Mouse (Mus musculus): ENCODE data around the gene Dpp10. TPM values are rescaled to one million over a fixed set of nuclear protein-coding genes. Genes with fewer than 3 reads are reported as not detected.

Gene Dpp10
- 0.06 TPM in 1 of 2 replicates, not detected in the other for total RNA-seq (2021)
- long read RNA-seq: 0 reads

- peak; percentile 0 for DNase-seq
These were observed at the start of gene Dpp10 for GRCm38 (mm10) chr1:124044925-124045640. Gene Dpp10, minus strand, starts transcription at chr1:124045559.

DNA sequence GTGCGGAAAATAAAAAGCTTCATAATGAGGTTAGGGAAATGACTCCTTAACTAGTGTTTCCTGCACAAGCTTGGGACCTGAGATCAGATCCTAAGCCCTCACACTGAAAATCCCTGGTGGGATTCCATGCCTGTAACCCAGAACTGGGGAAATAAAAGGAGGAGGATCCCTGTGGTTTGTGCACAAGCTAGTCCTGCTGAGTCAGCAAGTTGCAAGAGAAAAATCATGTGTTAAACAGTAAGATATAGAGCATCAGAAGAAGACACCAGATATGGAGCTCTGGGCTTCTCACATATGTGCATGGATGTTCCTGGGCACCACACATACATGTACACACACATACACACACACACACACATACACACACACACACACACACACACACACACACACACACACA, 3.2 kb upstream of the Dpp10 start:
- DNase-seq: no peak

DNA sequence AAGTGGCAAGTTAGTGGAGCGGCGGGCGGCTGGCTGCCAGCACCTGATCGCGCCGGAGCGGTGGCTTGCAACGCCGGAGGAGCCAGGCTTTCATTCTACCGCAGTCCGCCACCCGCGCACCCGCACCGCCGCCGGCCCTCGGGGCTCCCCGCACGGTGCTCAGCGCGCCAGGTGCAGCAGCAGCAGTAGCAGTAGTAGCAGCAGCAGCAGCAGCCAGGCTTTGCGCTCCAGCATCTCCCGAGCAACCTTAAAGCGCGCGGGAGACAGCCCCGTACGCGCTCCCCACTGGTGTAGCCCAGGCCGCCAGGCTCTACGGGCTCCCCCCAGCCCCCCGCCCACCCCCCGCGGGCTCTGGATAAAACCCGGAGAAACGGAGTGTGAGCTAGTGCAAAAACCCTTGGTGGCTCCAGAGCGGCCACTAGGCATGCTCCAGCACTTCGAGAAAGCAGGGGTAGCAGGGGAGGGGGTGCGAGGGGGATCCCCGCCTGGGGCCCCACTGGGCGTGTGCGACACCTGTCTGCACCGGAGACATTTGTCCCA, 472 bp upstream of the Dpp10 start:
- peak; percentile 4 for DNase-seq

DNA sequence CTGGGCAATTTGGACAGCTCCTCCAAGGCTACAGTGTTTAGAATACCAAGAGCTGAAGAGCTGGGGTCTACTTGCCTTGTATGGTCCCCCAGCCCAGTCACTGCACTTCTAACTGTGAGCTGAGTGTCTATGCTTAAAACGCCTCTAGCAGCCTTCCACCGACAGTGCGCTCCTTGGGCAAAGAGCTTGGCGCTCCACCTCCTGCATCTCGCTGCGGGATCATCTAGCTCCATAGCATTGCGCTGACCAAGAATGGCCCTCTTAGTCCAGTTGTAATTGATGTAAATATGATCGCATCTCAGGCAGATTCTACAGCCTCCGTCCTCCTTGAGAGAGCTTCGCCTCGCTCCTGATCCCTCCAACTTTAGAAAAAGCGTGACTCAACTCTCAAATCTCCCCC, 1.2 kb downstream of the Dpp10 start:
- no peak for DNase-seq

GRCm38 (mm10) chr1:124043421-124043820, 1.9 kb downstream of the Dpp10 start:
- DNase-seq: no peak

DNA sequence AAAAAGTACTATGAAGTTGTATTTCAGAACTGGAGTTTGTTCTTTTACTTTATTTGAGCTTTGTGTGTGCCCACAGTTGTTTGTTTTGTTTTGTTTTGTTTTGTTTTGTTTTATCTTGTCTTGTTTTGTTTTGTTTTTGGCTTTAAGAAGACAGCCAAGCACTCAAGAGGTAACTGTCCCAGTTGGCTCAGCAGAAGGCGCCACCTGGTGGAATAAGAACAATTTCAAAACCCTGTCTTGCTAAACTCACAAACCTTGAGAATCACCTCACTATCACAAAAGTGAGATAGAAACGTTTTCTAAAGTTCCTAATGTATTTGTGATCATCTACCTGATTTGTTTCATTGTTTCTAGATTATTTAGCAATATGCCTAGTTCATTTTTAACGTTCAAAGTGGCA, 3.8 kb downstream of the Dpp10 start:
- DNase-seq: peak; percentile 9

DNA sequence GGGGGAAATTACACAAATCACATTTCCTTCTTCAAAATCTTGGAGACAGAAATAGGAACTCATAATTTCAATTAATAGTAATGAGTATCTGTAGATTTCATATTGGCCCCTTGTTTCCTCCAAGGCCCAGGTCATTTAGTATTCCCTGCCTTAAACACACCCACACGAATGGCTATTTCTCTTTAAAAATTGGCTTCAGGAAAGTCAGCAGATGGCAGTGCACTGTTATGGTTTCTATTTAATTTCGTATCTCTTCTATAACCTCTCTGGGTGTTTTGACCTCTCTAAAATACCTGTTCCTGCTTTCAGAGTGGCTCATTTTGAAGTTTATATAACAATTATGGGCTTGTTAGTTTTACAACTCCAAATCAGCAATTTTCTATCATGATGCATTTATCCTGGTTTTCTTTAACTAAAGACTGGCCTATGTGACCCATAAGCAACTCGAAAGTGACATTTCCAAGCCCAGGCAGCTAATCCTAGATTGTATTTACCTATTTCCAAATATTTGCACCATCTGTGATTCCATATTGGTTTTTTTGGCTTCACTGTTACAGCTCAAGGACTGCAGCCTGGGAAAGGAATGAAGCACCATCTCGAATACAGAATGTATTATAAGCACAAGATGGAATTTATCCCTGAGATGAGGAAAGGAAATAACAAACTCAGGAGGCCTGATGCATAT, 9.9 kb downstream of the Dpp10 start:
- no peak for DNase-seq

- DNase-seq: no peak
These were observed 12.7 kb downstream of the Dpp10 start for GRCm38 (mm10) chr1:124032677-124033076.

DNA sequence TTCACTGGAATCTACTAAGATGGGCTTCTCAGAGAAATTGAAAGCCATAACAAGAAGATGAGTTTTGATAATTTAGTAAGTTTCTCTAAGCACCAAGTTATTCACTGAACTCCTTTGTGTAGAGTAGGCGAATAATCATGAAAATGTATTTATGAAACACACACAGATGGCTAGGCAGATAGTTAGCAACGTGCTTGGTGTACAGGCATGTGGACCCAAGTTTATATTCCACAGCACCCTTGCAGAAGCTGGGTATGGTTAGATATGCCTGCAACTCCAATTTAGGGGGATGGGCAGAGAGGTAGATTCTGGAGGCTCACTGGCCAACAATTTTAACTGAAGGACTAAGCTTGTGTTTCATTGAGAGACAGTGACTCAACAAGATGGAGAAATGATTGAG, 13.4 kb downstream of the Dpp10 start:
- no peak for DNase-seq

DNA sequence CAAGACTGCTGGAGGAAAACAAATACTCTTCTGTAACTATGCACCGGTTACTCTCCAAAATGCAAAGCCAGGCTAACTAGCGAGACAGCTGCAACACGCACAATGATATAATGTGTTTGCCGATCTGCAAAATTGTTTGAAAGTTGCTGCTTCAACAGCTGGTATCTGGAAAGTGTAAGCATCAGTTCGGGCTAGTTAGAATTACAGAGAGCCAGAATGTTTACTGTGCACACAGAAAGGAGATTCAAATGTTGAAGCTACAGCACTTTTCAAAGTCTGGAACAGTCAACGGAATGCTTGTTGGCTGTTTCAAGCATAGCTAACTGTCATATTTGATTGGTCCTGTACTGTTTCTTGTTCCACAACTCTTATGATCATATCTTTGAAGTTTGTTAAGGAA, 42.6 kb downstream of the Dpp10 start:
- DNase-seq: no peak

GRCm38 (mm10) chr1:123995780-123996179, 49.6 kb downstream of the Dpp10 start:
- no peak for DNase-seq

DNA sequence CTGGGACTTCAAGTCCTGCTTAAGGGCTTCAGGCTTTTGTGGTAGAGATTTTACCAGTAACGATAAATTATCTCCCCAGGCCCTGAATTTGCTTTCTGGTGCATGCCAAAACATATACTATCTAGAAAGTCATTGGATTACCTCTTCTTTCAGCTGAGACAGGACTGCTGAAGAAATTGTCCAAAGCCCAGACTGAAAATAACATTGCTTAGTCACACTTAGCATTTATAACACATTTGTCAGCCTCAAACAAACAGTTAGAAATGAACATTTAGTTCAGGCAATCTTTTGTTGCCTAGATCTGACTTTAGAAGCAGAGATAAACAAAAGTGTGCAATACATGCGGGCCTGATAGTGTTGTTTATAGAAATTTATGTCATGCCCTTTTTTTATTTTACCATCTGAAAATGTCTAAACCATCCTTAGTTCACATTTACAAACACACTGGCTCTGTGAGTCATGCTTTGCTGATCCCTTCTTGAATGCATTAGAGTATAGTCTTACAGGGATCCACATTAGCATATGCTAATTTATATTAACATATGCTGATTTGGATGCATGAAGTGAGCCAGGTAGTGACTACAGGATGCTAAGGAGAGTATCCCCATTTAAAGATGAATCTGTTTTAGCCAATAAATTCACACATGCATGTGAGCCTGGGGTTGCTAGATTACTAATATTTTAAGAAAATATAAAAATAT, 59.9 kb downstream of the Dpp10 start:
- no peak for DNase-seq

DNA sequence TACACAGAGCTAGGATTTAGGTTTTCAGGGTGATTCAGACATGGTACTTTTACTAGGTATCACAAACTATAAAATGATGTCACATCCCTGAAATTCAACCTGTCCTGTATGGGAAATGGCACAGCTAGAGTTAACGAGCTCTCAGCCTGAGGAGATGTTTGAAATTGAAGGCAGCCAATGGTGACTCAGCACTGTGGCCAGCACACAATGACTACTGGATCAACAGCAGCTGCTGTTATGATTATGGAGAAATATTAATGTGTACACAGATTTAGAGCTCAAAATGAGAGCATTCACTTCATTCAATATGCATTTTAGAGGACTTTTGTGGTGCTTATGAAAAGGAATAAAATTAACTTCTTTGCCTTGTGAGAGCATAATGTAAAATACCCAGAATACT, 66.8 kb downstream of the Dpp10 start:
- DNase-seq: no peak

- DNase-seq: peak; percentile 41
These were observed 70.7 kb downstream of the Dpp10 start for GRCm38 (mm10) chr1:123974621-123975020.

DNA sequence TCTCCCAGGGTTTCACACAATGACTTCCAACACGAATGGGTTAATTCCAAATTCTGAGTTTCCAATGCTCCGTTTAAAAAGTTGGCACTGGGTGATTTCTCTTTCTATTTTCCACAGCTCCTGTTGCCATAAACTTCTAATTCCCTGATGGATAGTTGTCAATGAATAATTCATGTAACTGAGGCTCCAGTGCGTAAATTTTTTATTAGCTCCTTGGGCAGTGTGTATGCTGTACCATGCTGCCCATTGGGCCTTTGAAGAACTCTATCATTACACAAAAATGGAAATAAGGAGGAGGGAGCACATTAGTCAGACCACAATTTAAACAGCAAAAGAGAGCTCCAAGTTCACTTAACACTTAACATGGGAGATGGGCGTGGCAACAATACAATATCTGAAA, 99.2 kb downstream of the Dpp10 start:
- DNase-seq: no peak

DNA sequence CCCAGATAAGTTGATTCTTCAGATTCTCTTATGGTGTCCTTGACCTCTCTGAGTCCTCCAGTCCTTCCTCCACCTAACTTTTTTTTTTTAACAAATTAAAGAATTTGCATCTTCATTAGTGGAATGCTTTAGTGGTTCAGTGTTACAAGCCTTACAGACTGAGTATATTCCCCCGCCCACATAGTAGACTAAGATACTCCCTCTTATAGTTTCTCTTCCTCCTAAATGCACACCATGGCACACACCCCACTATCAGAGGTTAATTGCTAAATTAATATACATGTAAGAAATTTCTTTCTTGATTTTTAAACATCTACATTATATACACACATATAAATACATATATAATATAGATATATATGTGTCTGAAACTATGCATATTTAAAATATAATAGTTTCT, 104.5 kb downstream of the Dpp10 start:
- no peak for DNase-seq

DNA sequence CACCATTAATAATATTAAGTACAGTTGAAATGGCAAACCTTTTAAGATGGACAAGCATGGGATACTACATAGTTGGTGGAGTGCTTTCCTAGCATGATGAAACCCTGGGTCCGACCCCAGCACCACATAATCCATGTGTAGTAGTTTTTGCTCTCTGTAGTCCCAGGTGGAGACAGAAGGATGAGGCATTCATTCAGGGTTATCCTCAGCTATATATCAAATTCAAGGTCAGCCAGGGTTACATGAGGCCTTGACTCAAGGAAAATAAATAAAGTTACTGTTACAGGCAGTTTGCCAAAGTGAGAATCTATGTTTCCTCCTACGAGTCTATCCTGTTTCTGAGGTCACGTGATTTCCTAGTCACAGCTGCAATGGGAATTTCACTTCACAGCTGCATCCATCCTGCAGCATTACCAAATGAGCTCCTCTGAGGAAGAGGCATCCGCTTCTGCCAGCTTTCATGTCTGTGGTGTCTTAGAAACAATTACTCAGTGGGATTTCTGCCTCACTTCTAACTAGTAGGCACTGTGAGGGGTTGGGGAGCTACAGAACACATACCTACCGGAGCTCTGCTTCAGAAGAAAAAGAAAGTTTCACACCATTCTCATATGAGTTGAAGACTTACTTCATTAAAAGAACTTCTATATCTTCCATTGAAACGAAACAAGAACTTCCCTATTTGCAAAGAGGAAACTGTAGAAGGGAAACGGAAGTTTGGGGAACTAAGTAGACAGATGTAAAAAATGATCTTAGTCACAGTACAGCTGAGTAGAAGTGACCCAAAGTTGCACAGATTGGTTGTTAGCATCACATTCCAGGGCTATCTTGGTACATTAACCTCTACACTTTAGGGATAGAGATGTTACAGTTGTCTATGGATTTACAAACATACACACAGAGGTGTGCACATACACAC, 111.3 kb downstream of the Dpp10 start:
- no peak for DNase-seq

DNA sequence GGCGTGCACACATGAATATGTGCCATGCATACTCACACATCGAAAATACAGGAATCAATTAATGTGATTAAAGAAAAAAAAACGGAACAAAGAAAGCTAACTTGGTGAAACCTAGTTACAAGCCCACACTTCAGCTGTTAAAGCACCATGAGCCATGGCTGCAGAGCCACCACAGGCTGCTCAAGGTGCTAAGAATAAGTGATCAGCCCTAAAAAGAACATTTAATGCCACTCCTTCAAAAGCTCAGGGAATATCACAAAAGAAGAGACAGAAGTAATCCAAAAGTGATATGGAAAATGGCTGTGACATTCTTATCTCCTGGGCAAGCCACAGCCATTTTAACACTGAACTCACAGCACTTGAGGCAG, 117.4 kb downstream of the Dpp10 start:
- no peak for DNase-seq

DNA sequence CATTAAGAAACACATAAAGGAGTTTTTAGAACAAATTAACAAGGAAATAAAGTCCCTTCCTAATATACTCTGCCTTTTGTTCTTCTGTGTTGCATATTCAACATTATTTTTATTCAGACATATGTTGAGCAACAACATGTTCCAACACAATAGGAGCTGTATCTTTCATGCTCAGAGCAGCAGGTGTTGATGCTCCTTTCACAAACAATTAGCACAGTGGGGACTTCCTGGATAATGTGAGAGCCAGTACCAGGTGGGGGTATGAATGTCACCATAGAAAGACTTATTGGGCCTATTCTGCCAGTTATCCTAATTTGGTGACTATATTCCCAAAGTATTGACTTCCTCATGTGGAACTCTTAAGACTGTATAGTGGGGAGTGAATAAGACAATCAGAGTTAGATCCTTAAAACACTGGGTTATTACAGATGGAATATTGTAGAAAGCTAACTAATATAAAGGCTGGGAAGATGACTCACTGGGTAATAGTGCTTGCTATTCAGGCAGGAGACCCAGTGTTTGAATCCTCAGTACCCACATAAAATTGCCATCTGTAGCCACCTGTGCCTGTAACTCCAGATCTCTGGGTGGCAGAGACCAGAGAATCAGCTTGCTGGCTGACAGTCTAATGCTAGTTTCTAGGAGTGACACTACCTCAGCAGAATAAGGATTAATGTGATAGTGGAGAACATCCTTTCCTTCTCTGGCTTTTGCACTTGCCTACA, 117.9 kb downstream of the Dpp10 start:
- no peak for DNase-seq

- DNase-seq: no peak
These were observed 120.5 kb downstream of the Dpp10 start for GRCm38 (mm10) chr1:123924905-123925304.

DNA sequence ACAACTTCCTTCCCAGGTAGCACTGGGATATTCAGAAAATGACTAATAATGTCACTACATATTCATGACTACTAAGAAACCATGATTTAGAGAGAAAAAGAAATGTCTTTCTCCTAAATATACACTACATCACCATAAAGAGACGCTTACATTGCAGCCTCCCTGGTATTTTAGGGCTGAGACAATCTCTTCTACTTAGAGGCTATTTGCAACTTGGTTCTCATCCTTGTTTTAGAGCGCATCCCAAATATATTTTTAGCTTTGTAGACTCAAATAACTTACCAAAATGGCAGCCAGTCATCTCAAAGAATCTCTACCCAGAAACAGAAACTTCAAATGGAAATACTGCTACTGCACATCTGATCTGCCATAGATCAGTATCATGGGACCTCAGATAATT, 121.5 kb downstream of the Dpp10 start:
- no peak for DNase-seq
